Mouse (Mus musculus): ENCODE data around the gene Lypd6b.
A peak's percentile ranks its signal among the peaks of the same experiment; 100 is the strongest.

Gene Lypd6b

GRCm38 (mm10) chr2:49770440-49770839, 17.0 kb upstream of the Lypd6b start:
- DNase-seq (ENCODE audit: low spot score) = no peak

DNA sequence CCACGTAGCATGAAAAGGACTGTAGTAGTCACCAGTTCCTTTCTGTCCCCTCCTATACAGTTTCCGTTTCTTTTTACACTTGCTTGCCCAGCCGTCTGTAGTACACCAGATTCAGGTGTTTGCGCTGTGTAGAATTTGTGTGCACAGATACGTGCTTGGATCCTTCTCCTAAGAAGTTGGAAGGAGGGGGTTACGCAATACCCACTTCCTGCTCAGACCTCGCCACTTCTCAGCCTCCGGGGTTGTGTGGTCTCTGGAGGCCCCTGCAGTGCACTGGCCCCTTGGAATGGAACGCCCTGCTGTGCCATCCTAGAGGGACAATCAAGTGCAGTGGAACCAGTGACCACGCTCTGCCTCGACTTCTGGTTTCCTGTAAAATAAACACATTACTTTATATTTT, 16.3 kb upstream of the Lypd6b start:
- DNase-seq (ENCODE audit: low spot score) = no peak

- DNase-seq (ENCODE audit: low spot score) = no peak
Measured at GRCm38 (mm10) chr2:49773194-49773931, 14.1 kb upstream of the Lypd6b start.

GRCm38 (mm10) chr2:49774180-49774579, 13.3 kb upstream of the Lypd6b start:
- no peak for DNase-seq (ENCODE audit: low spot score)

GRCm38 (mm10) chr2:49775187-49775586, 12.3 kb upstream of the Lypd6b start:
- no peak for DNase-seq (ENCODE audit: low spot score)

DNA sequence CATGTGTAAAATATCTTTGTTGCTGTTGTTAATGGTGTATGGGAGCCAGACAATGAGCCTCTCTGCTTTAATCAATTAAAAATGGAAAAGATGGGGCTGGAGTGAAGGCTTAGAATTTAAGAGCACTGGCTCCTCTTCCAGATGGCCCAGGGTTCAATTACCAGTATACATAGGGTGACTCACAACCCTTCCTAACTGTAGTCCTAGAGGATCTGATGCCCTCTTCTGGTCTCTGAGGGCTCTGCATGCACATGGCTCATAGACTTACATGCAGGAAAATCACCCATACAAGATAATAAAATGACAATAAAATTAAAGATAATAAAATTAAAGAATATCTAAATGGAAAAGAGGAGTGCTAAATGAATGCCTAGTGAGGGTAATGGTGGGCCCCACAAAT, 11.8 kb upstream of the Lypd6b start:
- no peak for DNase-seq (ENCODE audit: low spot score)

- no peak for DNase-seq (ENCODE audit: low spot score)
Measured at GRCm38 (mm10) chr2:49776407-49776806, 11.1 kb upstream of the Lypd6b start.

DNA sequence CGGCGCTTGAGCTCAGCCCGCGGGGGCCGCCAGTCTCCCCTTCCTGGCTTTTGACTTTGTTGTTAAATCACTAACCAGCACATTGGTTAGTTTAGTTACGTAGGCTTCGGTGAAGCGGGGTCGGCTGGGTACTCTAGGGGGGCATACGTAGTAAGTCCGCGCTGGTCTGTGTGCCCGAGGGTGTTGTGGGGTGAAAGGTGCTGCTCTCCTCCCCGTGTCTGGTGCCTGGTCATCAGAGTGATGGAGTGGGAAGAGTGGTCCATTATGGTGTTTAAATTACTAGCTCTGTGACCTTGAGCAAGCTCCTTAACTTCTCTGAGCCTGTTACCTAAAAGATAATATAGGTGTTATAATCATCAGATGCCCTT, 547 bp downstream of the Lypd6b start:
- DNase-seq (ENCODE audit: low spot score) = no peak

DNA sequence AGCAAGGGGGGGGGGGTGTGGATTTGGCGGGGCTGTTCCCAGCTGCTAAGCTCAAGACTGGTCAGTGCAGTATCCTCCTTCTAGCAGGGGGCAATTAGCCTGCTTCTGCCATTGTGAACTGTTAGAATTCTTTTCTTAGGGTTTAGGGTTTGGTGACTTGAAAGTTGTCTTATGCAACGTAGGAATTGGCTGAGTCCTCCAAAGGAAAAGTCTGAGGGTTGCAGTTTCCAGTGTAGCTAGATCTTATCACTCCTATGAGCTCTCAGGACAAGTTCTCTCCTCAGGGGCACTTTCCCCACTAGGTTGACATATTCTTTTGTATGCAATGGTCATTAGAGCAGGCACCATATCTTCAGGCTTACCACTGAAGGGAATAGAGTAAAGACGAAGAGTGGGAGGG, 1.2 kb downstream of the Lypd6b start:
- DNase-seq (ENCODE audit: low spot score) = no peak

GRCm38 (mm10) chr2:49789078-49789477, 1.6 kb downstream of the Lypd6b start:
- DNase-seq (ENCODE audit: low spot score) = no peak

DNA sequence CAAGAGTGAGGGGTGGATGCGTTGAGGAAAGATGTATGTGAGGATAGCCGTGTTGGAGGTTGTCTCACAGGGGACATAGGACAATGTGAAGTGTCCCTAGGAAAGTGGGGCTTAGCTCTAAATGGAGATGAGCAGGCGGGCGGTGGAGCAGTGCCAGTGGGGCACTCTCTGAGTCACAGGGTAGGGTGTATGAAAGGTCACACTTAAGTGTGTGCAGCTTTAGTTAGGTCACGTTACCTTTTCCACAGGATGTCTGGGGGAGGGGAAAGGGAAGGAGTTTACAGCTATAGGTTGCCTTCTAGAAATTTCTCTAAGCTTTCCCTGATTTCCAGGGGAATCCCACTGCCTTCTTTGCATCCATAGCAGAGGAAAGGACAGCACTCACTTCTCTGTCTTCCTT, 2.0 kb downstream of the Lypd6b start:
- no peak for DNase-seq (ENCODE audit: low spot score)

DNA sequence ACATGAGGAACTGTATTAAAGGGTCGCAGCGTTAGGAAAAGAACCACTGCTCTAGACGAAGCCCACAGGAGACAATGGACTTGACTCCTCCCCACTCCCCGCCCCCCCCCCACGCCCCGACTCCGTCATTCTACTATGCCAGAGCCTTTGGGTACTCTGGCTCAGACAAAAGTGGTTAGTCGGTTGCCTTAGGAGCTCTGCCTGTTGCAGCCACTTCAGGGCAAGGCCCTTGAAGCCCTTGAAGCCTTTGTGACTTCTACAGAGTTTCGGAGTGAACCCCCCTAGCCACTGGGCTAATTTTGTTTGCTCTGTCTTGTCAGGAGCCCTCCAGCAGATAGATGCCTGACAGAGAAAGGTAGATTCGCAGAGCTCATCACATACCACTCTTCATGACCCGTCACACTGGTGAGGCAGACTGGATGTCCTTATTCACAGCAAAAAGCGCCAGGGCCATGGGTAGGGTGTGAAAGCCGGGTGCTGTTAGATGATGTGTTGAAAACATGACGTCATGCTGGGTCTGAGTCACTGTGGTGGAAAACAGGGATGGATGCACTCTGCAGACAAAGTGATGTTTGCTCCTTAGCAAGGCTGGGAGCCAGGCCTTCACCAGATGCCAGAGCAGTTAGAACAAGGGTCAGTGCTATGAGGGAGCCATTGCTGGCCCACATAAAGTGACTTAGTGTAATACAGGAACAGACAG, 10.1 kb downstream of the Lypd6b start:
- peak; percentile 53 for DNase-seq (ENCODE audit: low spot score)

- no peak for DNase-seq (ENCODE audit: low spot score)
Measured at GRCm38 (mm10) chr2:49804448-49804847, 17.0 kb downstream of the Lypd6b start.

GRCm38 (mm10) chr2:49805736-49806371, 18.4 kb downstream of the Lypd6b start:
- peak; percentile 41 for DNase-seq (ENCODE audit: low spot score)

DNA sequence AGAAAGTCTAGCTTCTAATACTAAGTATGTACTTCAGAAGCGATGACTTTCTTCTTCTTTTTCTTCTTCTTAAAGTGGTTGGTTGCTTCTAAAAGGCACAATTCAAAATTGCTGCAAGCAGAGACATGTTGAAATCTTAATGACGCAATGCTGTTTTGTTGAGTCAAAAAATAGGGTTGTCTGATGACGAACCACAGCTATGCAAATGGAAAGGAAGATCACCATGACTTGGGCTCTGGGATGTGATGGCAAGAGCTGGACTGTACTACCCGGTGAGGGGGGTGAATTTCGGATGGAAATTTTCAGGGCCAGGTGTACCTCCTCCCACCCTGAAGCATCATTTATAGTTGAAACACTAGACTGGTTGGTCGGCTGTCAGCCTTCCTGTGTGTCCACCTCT, 22.0 kb downstream of the Lypd6b start:
- DNase-seq (ENCODE audit: low spot score) = no peak

- DNase-seq (ENCODE audit: low spot score) = no peak
Measured at GRCm38 (mm10) chr2:49811420-49811819, 23.9 kb downstream of the Lypd6b start.

GRCm38 (mm10) chr2:49811871-49812363, 24.4 kb downstream of the Lypd6b start:
- DNase-seq (ENCODE audit: low spot score) = no peak

DNA sequence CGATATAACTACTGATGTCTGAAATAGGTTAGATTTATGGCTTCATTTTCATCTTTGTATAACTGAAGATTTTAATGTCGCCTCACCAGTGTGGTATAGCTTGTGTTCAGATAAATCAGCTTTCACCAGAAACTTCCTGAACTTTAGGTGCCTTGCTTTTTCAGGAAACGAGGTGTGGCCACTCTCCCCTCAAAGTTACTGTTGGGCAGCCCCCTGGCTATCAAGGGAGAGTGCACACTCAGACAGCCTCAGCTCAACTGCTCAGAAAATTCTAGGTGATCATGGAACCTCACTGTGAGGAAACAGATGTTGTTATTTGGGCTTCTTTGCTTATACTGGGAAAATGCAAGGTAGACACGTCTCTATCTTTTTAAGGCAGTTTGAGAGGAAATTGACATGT, 25.7 kb downstream of the Lypd6b start:
- DNase-seq (ENCODE audit: low spot score) = no peak

DNA sequence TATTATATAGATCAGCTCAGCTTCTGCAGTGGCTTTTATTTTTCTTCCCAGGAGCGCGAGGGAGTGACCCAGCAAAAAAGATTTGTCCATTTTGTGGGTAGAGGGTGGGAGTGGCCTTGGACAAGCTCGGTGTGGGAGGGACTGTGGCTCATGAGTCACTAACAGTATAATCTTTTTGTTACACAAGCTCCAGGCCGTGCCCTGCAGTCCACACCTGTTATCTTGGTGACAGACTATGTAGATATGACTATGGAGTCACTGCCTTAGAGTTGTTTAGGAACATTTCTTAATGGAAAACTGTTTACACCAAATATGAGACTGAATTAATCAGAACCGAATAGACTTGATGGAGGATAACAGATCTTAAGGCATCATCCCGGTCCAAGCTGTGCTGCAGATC, 26.5 kb downstream of the Lypd6b start:
- no peak for DNase-seq (ENCODE audit: low spot score)

DNA sequence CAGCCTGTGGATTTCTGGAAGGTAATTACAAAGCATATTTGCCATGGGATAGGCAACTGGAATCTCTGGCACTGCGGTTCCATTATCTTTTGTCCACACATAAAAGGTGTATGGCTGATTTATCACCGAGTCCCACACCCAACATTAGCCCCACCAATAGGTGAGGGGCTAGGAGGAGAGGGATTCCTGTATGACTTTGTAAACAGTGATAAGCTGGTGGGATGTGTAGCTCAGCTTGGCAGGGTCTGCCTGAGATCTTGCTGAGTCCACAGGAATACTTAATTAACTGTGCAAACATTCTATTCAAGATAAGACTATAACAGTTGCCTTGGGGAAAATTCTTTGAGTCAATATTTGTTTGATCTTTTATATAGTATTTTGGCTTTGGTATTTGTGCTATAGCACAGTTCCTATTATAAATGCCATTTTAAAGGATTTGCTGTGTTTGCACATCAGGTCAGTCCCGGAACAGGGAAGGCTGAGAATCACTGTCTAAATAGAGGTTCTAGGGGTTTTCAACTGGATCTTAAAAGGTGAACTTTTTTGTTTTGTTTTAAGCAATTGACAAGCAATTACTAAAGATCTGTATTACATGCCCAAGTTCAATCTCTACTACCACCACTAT, 28.3 kb downstream of the Lypd6b start:
- DNase-seq (ENCODE audit: low spot score) = no peak

DNA sequence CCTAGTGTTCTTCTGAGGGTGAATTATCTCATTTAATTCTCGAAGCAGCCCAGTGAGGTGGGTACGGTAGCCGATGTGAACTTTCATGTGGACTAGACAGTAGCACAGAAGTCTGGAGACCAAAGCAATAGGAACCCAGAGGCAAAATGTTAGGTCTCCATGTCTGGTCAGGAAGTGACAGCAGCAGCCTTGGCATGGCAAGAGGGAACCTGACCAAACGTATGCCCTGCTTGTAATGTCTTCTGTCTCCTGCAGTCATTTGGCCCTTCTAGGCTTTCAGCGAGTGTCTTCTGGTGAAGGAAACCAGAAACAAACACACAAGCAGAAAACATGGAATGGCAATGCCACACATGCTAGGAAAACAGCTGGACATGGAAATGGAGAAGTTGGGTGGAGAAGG, 29.1 kb downstream of the Lypd6b start:
- DNase-seq (ENCODE audit: low spot score) = no peak

DNA sequence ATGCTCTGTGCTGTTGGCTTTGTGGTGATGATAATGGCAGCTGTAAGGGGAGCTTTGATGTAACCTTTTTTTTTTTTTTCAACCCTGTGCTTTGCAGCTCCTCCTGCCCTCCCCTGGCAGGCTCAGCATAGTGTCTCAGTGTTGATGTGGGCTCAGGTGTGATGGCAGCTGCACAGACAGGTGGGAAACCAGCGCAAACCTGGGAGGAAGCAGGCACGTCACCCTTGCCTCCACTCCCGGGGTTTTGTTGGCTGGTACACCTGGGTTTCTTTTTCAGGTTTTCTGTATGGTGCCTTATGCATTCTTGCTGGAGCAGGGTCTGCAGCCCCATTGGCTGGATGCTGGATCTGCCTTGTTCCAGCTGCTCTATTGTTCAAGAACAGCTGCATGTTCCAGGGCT, 29.7 kb downstream of the Lypd6b start:
- DNase-seq (ENCODE audit: low spot score) = no peak

GRCm38 (mm10) chr2:49818126-49818525, 30.6 kb downstream of the Lypd6b start:
- DNase-seq (ENCODE audit: low spot score) = no peak

All from layer of hippocampus, adult 11-12 months (tissue).